Mouse (Mus musculus) cerebellum, adult 2 months (tissue): ENCODE data around the gene Zim1.

ENCODE experiments used
- CTCF ChIP-seq: fragments of 200-500 bp; IDR thresholded peaks from 2 replicates; pipeline ENCODE4 v1.5.1; 2011; ENCODE audit warnings: low read depth, mild to moderate bottlenecking, control low read depth, low read length, moderate library complexity, borderline replicate concordance; ENCODE audit not compliant: insufficient read depth
- POLR2A ChIP-seq: fragments of 200-500 bp; IDR thresholded peaks from 2 replicates; pipeline ENCODE4 v1.6.1; 2011; ENCODE audit warnings: low read length, control low read depth, borderline replicate concordance; ENCODE audit not compliant: insufficient read depth

- TF ChIP-seq CTCF: no peak
- TF ChIP-seq POLR2A: no peak
Measured at GRCm38 (mm10) chr7:6699230-6699629, 3.0 kb upstream of the Zim1 start.
